Mouse (Mus musculus): ENCODE results near the gene Rhoj.
"Not testable (repeated sequence)": the region's sequence is repeated elsewhere in the genome, so short reads cannot be mapped to it uniquely, and the experiment has no call there.

Gene Rhoj

DNA sequence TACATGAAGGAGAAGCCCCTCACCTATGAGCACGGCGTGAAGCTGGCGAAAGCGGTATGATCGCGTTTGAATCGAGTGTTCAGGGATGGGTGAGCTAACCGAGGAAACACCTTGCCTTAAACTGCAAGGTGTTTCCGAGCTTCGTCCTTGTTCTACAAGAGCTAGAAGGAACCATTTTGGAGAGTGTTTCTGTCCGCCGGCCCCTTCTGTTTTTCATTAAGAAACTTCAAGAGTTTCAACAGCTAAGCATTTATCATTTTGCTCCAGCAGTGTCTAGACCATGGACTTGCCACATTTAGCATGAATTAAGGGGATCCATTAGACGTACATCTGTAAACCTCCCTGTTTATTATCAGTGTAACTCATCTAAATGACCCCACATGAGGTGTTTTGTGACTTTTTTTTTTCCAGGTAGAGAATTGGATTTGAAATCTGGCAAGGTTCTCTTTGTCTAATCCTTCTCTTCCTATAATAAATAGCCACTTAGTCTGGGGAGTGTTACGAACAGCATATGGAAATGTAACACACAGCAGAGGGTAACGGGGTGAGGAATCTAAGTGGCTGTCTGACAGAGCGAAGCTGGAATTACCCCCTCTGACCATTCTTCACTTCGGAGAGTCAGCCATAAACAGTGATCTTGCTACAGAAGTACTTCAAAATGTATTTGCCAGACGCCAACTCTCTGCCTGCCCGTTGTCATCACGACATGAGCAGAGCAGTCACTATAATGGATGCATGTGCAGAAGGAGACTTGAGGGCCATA, 86.1 kb downstream of the Rhoj start:
- DNase-seq (ENCODE audit: low spot score) = no peak

GRCm38 (mm10) chr12:75396616-75397015, 88.5 kb downstream of the Rhoj start:
- no peak for DNase-seq (ENCODE audit: low spot score)

DNA sequence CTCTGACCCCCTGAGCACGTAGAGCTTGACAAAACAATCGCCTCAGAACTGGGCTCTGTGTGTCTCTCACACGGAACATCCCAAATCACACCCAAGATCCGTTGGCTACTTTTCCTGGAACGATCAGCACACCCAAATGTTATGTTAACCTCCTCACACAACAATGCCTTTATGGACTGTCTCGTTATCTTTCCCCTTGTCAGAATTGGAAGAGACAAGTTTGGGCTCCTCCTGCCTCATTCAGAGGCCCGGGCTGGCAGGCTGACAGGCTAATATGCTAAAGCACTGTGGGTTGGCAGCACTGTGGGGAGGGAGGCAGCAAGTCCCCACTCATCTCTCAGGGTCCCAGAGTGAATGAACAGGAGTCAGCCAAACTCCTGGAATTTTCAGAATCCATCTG, 89.0 kb downstream of the Rhoj start:
- DNase-seq (ENCODE audit: low spot score) = no peak

DNA sequence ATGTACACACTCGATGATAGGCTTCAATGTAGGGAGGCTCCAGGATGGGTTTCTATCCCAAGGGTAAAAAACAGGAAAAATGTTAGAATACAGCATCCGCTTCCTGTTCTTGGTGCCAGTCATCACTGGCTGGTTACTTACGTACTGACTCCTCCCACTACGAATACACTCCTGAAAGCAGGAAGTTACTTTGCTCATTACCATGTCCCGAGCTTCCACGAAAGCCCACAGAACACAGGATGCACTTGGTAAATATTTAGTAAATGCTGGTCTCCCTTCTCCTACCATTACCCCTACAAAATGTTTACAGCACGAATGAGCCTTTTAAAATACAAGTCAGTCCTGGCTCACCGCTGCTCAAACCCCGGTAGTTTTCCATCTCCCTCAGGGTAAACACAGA, 104.8 kb downstream of the Rhoj start:
- DNase-seq (ENCODE audit: low spot score) = no peak

DNA sequence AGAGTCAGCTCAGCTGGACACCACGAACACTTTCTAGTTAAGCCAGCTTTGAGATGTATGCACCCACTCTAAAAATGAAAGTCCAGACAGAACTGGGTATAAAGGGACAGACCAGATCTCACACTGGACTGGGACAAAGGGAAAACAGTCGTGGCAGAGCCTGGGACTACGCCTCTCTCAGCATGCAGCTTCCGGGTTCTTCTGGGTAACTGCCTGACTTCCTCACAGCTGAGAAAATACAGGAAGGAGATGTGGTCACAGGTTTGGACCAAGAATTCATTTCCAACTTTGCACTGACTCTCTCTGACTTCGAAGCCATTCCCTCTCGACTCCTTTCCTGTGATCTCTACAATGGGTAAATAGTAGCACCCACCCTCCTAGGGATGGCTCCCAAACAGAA, 106.9 kb downstream of the Rhoj start:
- DNase-seq (ENCODE audit: low spot score) = no peak

GRCm38 (mm10) chr12:75416681-75417080, 108.6 kb downstream of the Rhoj start, which contains the start of gene Gphb5:
Gphb5 (minus strand) TSS chr12:75416781.
- DNase-seq (ENCODE audit: low spot score) = no peak

DNA sequence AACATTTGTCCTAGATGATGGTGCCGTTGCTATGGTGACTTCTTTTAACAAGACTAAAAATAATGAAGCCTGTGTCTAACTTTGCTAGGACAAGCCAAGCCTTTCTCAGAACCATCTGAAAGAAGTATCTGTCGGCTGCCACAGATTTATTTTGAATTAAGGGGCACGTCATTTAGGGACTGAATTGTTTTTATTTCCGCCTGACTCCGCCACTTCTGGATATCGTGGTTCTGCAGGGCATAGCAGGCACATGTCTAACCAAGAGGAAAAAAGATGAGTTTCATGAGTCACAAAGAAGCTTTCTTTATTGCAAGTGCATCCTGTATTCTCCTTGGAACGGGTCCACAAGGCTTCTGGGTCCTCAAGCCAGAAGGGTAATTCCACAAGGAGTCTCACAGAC, 116.2 kb downstream of the Rhoj start:
- no peak for DNase-seq (ENCODE audit: low spot score)

DNA sequence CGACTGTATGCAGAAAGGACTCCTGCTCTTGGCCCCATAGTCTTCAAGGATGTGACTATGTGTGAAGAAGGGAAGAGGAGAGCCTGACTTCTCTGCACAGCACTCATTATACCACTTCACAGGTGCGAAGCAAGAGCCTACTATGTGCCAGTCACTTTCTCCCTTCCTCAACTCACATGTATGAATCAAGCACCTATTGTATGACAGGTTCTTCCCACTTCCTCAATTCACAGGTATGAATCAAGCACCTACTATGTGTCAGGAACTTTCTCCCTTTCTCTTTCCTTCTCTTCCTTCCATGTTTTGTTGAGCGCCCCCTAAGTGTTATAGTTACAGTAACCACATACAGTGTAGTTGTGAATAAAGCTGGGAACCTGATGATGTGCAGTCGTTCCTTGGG, 116.7 kb downstream of the Rhoj start:
- no peak for DNase-seq (ENCODE audit: low spot score)

GRCm38 (mm10) chr12:75425882-75426281, 117.8 kb downstream of the Rhoj start:
- no peak for DNase-seq (ENCODE audit: low spot score)

- no peak for DNase-seq (ENCODE audit: low spot score)
Observed at GRCm38 (mm10) chr12:75428719-75429118, 120.6 kb downstream of the Rhoj start.

- DNase-seq (ENCODE audit: low spot score) = no peak
Observed at GRCm38 (mm10) chr12:75429685-75430396, 121.7 kb downstream of the Rhoj start.

DNA sequence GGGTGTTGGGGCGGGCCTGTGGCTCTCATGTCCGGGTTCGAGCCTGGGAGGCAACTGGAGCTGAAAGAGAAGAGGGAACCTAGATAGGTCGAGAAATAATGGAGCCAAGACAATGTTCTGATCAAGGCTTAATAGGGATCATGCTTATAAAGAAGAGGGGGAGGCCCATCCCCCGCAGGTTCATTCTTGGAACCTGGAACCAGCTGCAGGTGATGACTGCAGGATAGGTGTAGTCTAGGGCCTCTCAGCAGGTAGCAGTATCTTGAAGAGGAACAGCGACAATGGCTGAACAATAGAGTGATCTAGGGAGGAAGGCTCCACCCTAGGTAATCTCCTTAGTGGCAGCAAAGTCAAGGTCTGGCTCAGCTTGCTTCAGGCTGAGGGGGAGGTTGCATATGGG, 124.3 kb downstream of the Rhoj start:
- not testable (repeated sequence) for DNase-seq (ENCODE audit: low spot score)

DNA sequence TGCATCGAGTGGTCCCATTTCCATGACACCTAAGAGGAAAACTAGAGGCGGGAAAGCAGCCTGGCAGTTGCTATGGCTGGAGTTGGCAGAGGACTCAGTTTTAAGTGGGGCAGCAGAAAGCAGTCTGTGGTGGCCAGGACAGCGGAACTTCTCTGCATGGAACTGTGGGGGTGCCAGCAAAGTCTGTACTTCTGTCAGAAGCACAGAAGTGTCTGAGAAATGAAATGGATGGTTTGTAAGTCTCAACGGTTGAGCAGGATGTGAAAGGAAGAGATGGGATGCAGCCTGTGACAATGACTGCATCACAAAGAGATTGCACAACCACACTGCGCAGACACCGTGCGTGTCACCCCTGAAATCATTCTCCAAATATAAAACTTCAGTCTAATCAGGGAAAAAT, 138.1 kb downstream of the Rhoj start:
- no peak for DNase-seq (ENCODE audit: low spot score)

- DNase-seq (ENCODE audit: low spot score) = no peak
Observed at GRCm38 (mm10) chr12:75448921-75449320, 140.8 kb downstream of the Rhoj start.

GRCm38 (mm10) chr12:75449475-75449966, 141.4 kb downstream of the Rhoj start:
- DNase-seq (ENCODE audit: low spot score) = no peak

- no peak for DNase-seq (ENCODE audit: low spot score)
Observed at GRCm38 (mm10) chr12:75450011-75450410, 141.9 kb downstream of the Rhoj start.

DNA sequence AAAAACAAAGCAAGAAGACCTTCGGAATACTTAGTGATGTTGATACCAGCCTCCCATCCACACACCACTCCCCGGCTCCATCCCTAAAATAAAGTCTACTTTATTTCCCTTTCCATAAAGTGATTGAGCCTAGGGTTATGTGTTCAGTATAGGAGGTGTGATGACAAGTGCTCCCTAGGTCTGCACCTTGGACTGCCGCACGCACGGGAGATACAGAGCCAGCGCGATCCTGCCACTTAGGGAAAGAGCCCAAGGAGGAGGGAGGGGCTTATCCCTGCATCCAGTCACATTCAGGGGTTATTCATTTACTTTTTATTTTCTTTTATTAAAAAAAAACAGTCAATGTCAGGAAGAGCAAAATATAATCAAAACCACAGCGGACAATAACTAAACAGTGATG, 142.5 kb downstream of the Rhoj start:
- no peak for DNase-seq (ENCODE audit: low spot score)
